Mouse (Mus musculus) cerebellum, adult 2 months (tissue): ENCODE results near the gene Samd4. TPM values are rescaled to one million over a fixed set of nuclear protein-coding genes. Genes with fewer than 3 reads are reported as not detected.

Experiments used
- DNase-seq, 2 experiments: peaks; one replicate each; pipeline ENCODE4 v3.0.0; 2021
- H3K27ac ChIP-seq: fragments of 200-500 bp; 2 replicates; pipeline ENCODE4 v1.5.1; 2012; ENCODE audit warnings: low read length, control low read depth, inconsistent platforms; ENCODE audit not compliant: insufficient read depth
- H3K27me3 ChIP-seq: fragments of 200-500 bp; 2 replicates; pipeline ENCODE4 v1.6.1; 2012; ENCODE audit warnings: inconsistent platforms, mild to moderate bottlenecking, low read length, moderate library complexity; ENCODE audit not compliant: control insufficient read depth, insufficient read depth
- H3K4me1 ChIP-seq: fragments of 200-500 bp; 2 replicates; pipeline ENCODE4 v1.6.1; 2011; ENCODE audit warnings: low read length; ENCODE audit not compliant: control insufficient read depth, insufficient read depth
- H3K4me3 ChIP-seq: fragments of 200-500 bp; replicated peaks from 2 replicates; pipeline ENCODE3; 2011; ENCODE audit warnings: mild to moderate bottlenecking, low read depth, low read length, control low read depth; ENCODE audit not compliant: insufficient read depth
- CTCF ChIP-seq: fragments of 200-500 bp; IDR thresholded peaks from 2 replicates; pipeline ENCODE4 v1.5.1; 2011; ENCODE audit warnings: low read depth, mild to moderate bottlenecking, control low read depth, low read length, moderate library complexity, borderline replicate concordance; ENCODE audit not compliant: insufficient read depth
- POLR2A ChIP-seq: fragments of 200-500 bp; IDR thresholded peaks from 2 replicates; pipeline ENCODE4 v1.6.1; 2011; ENCODE audit warnings: low read length, control low read depth, borderline replicate concordance; ENCODE audit not compliant: insufficient read depth
- WGBS: fragments of 180-500 bp; shearing (Covaris S2); methylation state at CpG from one replicate; pipeline ENCODE4 v1.1.7; 2018; 5-methylcytosine and 5-hydroxymethylcytosine counted together
- polyA plus RNA-seq: library from polyadenylated mRNA; depleted of rRNA; stranded (reverse); fragments of >200 nt; gene quantifications from 2 replicates; pipeline ENCODE4 v1.2.3, GENCODE M21; 2012

The Samd4 gene
- polyA plus RNA-seq, 1 experiment = 23.8 TPM

DNA sequence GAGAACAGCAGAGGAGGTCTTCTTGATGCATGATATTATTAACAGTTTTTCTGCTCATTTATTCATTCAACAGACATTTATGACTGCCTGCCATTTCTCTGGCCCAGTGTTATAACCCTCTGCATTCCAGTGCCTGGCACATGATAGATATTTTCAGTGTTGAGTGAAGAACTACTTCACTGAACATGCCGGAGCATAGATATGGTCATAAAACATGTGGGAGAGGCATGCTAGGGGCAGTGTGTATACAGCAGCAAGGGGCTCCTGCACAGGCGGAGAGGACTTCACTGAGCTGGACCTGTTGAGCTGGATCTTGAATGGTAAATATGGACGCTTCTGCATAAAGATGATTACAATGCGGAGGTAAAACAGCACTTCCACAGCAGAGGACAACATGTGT, 6.4 kb downstream of the Samd4 start:
- TF ChIP-seq POLR2A (no peak), CTCF (no peak)
- Histone ChIP-seq H3K4me1 (no peaks in the 10 kb centered on the region), H3K4me3 (no peak overlapping the region), H3K27ac (no peak overlapping the region), H3K27me3 (no peaks in the 10 kb centered on the region)
- DNase-seq = no peak
- 89% methylated on average over 4 of the region's 4 CpGs for WGBS

- 95% methylated on average over 10 of the region's 10 CpGs for WGBS
- no peaks in the 10 kb centered on the region for H3K4me1 ChIP-seq
- DNase-seq = no peak
- no peak overlapping the region for H3K4me3 ChIP-seq
- no peak for TF ChIP-seq POLR2A
- no peak for TF ChIP-seq CTCF
- H3K27ac ChIP-seq = no peak overlapping the region
- H3K27me3 ChIP-seq = no peaks in the 10 kb centered on the region
Observed at GRCm38 (mm10) chr14:46893961-46894360, 11.3 kb downstream of the Samd4 start.

DNA sequence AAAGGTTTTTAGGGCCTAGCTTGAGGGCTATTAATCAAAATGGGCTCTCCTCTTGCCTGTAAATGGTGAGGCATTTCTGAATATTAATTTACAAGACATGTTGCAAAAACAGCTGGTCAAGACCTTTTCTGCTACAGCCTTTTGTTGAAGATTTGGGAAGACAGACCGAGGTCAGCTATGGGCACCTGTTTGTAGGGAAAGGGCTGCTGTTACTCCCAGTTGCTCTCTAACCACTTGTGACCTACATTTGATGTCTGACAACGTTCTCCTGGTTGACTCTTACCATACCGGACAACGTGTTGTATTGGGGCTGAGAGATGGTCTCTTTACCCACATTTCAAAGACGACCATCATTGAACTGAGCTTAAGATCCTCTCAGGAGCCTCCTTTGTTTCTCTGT, 15.3 kb downstream of the Samd4 start:
- H3K27me3 ChIP-seq = no peaks in the 10 kb centered on the region
- no peaks in the 10 kb centered on the region for H3K4me1 ChIP-seq
- H3K4me3 ChIP-seq = no peak overlapping the region
- no peak overlapping the region for H3K27ac ChIP-seq
- no peak for DNase-seq
- WGBS = 85% methylated on average over 5 of the region's 5 CpGs
- no peak for TF ChIP-seq POLR2A
- no peak for TF ChIP-seq CTCF

GRCm38 (mm10) chr14:46898626-46899025, 16.0 kb downstream of the Samd4 start:
- TF ChIP-seq CTCF (no peak), POLR2A (no peak)

DNA sequence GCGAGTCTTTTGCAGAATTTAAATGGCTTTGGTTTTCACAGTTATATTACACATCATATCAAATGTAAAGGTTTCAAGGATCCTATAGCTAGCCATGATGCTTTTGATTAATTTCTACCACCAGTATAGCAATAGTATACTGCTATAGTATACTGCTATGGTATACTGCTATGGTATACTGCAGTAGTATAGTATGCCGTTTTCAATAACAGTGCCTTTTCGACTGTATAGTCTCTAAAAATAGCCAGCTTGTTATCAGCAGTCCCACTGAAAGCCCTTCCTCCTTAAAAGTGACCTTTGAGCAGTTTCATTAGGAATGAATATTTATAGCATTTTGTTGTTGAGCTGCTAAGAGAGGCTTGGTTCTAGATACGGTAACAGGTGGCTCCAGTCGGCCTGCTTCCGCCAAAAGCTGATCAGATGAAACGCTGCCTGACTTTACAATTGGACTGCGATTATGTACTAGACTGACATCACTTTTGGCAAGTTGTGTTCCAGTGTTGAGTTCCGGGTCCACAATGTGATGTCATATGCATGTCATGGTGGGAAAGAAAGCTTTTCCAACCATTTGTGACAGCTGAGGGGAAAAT, 19.9 kb downstream of the Samd4 start:
- H3K4me1 ChIP-seq = no peaks in the 10 kb centered on the region
- WGBS = 86% methylated on average over 9 of the region's 9 CpGs
- no peak overlapping the region for H3K27ac ChIP-seq
- no peak overlapping the region for H3K4me3 ChIP-seq
- DNase-seq = no peak
- no peaks in the 10 kb centered on the region for H3K27me3 ChIP-seq
- TF ChIP-seq POLR2A = no peak
- no peak for TF ChIP-seq CTCF

More at GRCm38 (mm10) chr14:46898626-46899025, 16.0 kb downstream of the Samd4 start:
- WGBS = 53% methylated on average over 3 of the region's 3 CpGs
- H3K27ac ChIP-seq = no peak overlapping the region
- no peak overlapping the region for H3K4me3 ChIP-seq
- no peaks in the 10 kb centered on the region for H3K27me3 ChIP-seq
- no peaks in the 10 kb centered on the region for H3K4me1 ChIP-seq
- DNase-seq = no peak

DNA sequence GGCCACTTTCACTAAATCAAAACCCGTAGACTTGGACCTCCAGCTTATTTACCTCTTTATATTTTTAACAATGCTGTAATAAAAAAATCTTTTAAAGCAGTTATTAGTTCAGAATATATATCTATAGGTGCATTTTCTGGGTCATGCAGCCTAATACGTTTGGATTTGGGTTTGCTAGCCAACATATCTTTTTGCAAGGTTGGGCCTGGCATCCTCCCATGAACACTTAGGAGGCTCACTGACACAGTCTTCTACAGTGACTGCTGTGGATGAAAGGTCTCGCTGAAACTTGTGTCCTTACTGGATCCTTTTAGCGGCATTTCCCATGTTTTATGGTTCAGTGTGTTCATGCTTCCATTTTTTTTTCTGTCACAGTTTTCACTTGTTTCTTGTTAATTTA, 21.6 kb downstream of the Samd4 start:
- TF ChIP-seq CTCF (no peak), POLR2A (no peak)
- Histone ChIP-seq H3K27me3 (no peaks in the 10 kb centered on the region), H3K4me3 (no peak overlapping the region), H3K4me1 (no peaks in the 10 kb centered on the region), H3K27ac (no peak overlapping the region)
- 88% methylated on average over 4 of the region's 4 CpGs for WGBS
- DNase-seq = no peak

GRCm38 (mm10) chr14:46908858-46909257, 26.2 kb downstream of the Samd4 start:
- no peak for DNase-seq
- H3K27me3 ChIP-seq = no peaks in the 10 kb centered on the region
- 72% methylated on average over 8 of the region's 8 CpGs for WGBS
- H3K4me3 ChIP-seq = no peak overlapping the region
- no peak for TF ChIP-seq POLR2A
- no peak overlapping the region for H3K27ac ChIP-seq
- peaks cover 2% of the 10 kb centered on the region for H3K4me1 ChIP-seq

DNA sequence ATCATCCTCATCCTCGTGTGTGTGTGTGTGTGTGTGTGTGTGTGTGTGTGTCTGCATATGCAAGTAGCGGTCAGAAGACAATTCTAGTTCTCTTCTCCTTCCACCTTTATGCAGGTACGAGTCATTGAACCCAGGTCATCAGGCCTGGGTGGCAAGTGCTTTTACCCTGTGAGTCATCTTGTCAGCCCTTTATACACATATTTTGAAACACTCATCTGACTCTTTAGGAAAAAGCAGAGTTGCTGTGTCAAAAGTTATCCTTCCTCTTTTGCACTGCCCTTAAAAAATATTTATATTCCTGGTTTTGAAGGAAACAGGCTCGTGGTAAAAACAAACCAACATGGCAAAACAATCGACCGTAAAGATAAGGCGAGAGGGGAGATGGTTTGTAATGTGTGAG, 29.8 kb downstream of the Samd4 start:
- no peaks in the 10 kb centered on the region for H3K27me3 ChIP-seq
- 94% methylated on average over 7 of the region's 7 CpGs for WGBS

More for the DNA sequence above, 29.8 kb downstream of the Samd4 start:
- Histone ChIP-seq H3K4me3 (no peak overlapping the region), H3K4me1 (peaks cover 13% of the 10 kb centered on the region), H3K27ac (no peak overlapping the region)
- no peak for DNase-seq
- TF ChIP-seq POLR2A (no peak), CTCF (no peak)
